Mouse (Mus musculus) gastrocnemius, postnatal 4 days (tissue): ENCODE results near the gene Rad51. TPM values are rescaled to one million over a fixed set of nuclear protein-coding genes. Genes with fewer than 3 reads are reported as not detected.

Source experiments
- DNase-seq, 2 experiments: peaks; one replicate each; pipeline ENCODE4 v3.0.0; 2021 to 2022; ENCODE audit warnings: low spot score in 2 of 2, mixed read lengths in 2 of 2
- total RNA-seq, 2 experiments: library from RNA; stranded (reverse); gene quantifications; 2 replicates each; pipeline ENCODE4 v1.2.3; 2021

The Rad51 gene
- total RNA-seq, 2 experiments from 2014 or later: 8.4 to 10.4 TPM

DNA sequence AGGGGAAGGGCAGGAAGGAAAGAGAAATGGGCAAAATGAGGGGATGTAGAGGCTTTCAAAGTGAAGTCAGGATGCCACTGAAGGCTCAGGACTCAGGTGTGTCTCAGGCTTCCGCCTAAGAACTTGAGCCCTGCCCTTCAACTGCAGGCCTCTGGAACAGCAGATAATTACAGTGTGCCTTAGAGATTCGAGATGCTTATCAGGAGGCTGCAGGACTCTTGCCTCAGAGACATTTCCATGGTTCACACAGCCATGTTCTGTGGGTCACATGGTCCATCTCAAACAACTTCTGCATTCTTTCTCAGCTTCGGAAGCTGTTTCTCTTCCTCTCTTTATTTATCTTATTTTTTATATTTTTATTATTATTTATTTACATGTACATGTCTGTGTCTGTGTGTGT is 50.5 kb downstream of the Rad51 start:
- DNase-seq: no peak

GRCm38 (mm10) chr2:119163999-119164398 is 51.4 kb downstream of the Rad51 start:
- DNase-seq: no peak

GRCm38 (mm10) chr2:119165401-119165800 is 52.8 kb downstream of the Rad51 start:
- DNase-seq: no peak

- DNase-seq: peak in 1 of 2 experiments; percentile 53
Observed at GRCm38 (mm10) chr2:119166901-119167865, 54.6 kb downstream of the Rad51 start, which contains the start of gene Gchfr. Gene Gchfr, plus strand, starts transcription at chr2:119167773.

DNA sequence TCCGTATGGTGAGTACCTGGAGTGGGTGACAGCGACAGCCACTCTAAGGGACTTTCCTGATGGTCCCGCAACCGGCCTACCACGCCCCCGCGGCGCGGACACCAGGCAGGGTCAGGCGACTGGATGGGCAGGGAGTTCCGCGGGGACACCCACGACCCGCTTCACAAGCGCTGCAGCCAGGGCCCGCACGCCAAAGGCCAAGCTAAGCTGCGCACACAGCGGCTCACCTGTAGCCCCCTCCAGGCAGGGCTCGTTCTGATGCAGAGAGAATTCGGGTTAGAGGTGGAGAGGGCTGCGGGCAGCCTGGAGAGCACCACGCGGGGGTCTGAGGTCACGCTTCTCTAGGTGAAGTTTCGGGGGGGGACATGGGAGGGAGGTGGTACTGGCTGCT is 55.3 kb downstream of the Rad51 start:
- DNase-seq: no peak

DNA sequence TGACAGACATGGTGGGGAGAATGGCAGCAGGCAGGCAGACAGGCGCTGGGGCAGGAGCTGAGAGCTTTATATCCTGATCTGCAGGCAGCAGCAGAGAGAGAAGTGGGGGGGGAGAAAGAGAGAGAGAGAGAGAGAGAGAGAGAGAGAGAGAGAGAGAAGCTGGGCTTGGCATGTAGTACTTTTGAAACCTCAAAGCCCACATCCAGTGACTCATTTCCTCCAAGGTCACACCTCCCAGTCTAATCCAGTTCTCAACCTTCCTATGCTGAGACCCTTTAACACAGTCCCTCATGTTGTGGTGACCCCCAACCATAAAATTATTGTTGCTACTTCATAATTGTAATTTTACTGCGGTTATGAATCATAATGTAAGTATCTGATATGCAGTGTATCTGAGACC is 57.7 kb downstream of the Rad51 start:
- DNase-seq: no peak

GRCm38 (mm10) chr2:119171574-119171973 is 59.0 kb downstream of the Rad51 start:
- no peak for DNase-seq

- DNase-seq: no peak
Observed at GRCm38 (mm10) chr2:119172446-119172845, 59.9 kb downstream of the Rad51 start.

- DNase-seq: peak in 1 of 2 experiments; percentile 60
Observed at GRCm38 (mm10) chr2:119172862-119173576, 60.4 kb downstream of the Rad51 start.

- no peak for DNase-seq
Observed at GRCm38 (mm10) chr2:119173991-119174651, 61.5 kb downstream of the Rad51 start, which contains the start of gene Gm14137. Gene Gm14137, plus strand, starts transcription at chr2:119174509.

DNA sequence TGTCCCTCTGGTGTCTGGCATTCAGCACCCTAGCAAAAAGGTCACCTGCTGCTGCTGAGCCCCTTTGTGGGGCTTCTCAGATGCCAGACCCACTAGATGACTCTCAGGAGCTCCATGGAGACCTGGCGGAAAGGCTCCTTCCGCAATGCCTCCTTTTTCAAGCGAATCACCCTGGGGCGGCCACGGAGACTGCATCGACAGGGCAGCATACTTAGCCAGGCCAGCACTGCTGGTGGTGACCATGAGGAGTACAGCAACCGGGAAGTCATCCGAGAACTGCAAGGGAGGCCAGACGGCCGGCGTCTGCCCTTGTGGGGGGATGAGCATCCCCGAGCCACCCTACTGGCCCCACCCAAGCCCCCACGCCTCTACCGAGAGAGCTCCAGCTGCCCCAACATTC is 62.3 kb downstream of the Rad51 start:
- no peak for DNase-seq

DNA sequence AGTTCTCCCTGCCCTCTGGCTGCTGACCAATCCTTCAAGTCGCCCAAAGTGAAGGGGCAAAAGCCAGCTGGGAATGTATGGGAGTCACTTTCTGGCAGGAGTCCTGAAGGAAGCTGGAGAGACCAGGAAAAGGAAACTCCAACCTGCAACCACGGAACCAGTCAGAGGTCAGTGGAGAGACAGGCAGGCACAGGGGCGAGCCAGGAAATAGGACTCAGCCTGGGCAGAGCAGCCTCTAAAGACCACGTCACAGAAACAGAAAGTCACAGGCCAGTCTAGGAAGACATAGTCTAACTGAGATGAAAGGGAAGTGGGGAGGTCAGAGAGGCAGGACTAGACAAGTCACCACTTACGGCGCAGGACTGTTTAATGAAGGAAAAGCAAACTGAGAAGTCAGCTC is 63.0 kb downstream of the Rad51 start:
- DNase-seq: no peak

DNA sequence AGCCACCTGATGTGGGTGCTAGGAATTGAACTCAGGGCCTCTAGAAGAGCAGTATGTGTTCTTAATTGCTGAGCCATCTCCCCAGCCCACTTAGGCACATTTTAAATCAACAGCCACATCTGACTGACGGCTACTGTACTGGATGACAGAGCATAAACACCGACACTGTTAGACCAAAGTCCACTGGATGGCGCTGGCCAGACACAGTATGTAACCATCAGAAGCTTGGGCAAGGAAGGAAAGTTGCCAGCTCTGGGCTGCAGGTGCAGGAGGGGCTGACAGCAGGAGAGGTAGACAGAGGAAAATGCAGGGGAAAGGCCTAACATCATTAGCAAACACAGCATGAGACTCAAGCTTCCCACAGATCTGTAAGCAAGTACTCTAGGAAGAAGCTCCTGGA is 64.2 kb downstream of the Rad51 start:
- DNase-seq: no peak

GRCm38 (mm10) chr2:119177384-119177939 is 64.9 kb downstream of the Rad51 start:
- DNase-seq: no peak

DNA sequence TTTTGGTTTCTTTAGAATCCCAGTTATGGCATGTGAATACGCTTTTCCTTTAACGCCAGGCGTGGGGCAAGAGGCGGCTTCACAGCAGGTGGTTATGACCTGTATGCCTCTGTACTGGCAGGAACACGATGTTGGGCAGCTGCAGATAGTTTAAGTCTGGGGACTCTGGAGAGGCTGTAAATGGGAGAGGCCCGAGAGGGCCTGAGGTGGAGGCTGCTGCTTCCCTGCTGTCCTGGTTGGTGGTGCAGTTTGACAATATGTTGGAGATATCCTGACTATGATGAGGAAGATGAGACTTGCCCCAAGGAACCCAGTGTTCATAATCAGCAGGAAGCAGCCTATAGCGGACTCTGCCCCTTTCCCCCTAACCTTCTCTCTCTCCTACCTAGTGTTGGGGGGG is 70.3 kb downstream of the Rad51 start:
- DNase-seq: no peak

- peak; percentile 73 to 84 for DNase-seq
Observed at GRCm38 (mm10) chr2:119189029-119189710, 76.6 kb downstream of the Rad51 start.

DNA sequence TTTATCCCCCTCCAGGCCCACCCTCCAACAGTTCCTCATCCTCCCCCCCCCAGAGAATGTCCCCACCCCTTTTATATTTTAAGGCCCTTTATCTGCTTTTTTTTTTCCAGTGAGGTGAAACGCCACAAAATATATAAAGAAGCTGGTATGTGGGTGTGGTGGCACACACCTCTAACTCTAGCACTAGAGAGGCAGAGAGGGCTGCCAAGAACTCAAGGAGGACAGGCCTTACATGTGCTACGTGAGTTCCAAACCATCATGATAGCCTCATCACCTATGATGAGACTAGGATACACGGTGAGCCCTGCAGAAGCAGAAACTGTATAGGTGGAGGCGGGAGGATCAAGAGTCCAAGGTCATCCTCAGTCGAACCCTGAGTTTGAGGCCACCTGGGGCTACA is 78.4 kb downstream of the Rad51 start:
- DNase-seq: no peak

DNA sequence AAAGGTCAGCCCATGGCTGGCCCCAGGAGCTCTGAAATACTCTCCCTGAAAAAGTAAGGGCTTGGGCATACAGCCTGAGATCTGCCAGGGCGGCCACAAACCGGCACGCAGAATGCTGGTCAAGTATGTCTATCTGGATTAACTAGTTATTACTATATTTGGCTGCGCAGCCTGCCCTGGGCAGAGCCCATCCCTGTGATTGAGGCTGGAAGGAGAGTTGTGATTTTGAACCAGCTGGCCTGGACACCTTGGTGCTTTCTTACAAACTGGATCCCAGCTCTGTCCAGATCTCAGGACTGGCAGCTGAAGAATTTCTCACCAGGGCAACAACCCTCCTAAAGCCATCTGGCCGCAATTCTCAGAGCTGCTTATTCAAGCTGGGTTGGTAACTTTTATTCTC is 81.5 kb downstream of the Rad51 start:
- no peak for DNase-seq

GRCm38 (mm10) chr2:119196316-119197108 is 83.9 kb downstream of the Rad51 start:
- no peak for DNase-seq
